Mouse (Mus musculus): Measurements from ENCODE around the gene Fam216b. TPM values are rescaled to one million over a fixed set of nuclear protein-coding genes. Genes with fewer than 3 reads are reported as not detected.

Gene Fam216b
- total and polyA plus RNA-seq, 3 experiments = 0.38 TPM; not detected in 2

DNA sequence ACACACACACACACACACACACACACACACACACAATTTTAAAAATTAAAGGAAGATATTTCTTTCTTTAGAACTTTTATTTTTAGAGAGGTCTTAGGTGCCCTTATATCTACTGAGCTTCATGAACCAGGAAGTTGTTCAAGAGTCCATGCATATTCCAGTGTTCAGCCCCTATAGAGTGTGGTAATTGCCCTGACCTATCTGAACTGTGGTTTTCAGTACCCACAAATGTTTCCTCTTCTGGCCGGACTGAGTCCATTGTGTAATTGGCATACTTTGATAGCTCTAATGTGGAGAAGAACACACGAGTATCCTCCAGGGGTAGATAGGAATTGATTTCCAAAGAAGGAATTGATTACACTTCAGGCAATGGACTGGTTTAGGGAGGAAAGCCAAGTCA, 11.3 kb downstream of the Fam216b start:
- TF ChIP-seq POLR2AphosphoS5 (IDR thresholded peaks at IDR 0.05; ENCODE audit: insufficient replicate concordance, low read depth, low read length) (no peak), CTCF (IDR thresholded peaks at IDR 0.05; ENCODE audit: low read depth, low read length) (no peak), GATA2 (IDR thresholded peaks at IDR 0.05; ENCODE audit: borderline replicate concordance, low read depth, low read length) (no peak)

DNA sequence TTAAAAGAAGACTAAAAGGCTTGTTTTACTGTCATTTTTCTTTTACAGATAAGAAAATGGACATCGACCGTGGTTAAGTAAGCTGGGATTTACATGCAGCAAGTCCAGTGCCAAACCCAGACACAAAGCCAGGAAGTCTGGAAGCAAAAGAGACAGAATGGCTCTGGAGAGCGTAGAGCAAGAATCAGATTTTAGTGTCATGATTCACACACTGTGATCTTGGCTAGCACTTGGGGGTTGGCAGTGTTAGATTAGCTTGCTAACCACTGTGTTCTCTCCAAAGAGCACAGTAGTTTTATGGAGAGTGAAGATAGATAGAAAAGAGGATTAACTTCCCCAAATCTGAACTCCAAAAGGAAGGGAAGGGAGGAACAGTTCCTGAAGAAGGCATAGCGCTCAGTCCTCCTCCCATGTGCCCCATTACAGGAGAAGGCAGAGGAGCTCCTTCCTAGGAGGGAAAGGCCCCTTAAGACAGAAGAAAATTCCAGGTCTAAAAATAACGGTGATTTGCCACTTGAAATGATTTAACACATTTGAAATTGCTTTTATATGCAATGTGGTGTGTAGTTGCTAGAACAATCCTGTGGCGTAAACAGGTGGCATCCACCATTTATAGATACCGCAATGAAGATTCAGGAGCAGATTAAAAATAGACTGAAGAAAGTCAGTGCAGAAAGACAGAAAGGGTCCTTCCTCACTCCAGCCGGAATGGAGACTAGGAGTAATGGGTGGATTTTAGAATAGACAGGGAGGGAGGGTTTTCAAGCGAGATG, 22.7 kb downstream of the Fam216b start:
- H3K9me3 ChIP-seq (replicated peaks) = peaks cover 41% of the 10 kb centered on the region
- TF ChIP-seq GATA2 (IDR thresholded peaks at IDR 0.05; ENCODE audit: borderline replicate concordance, low read depth, low read length) (no peak), POLR2AphosphoS5 (IDR thresholded peaks at IDR 0.05; ENCODE audit: insufficient replicate concordance, low read depth, low read length) (no peak), TAL1 (conservative IDR thresholded peaks at IDR 0.05; ENCODE audit: low read depth, low read length) (no peak), CTCF (IDR thresholded peaks at IDR 0.05; ENCODE audit: low read depth, low read length) (no peak), GATA1 (IDR thresholded peaks at IDR 0.05; ENCODE audit: borderline replicate concordance, low read length) (no peak)
- H3K36me3 ChIP-seq (replicated peaks) = no peaks in the 10 kb centered on the region
- ATAC-seq (ENCODE audit: extremely low read depth, insufficient number of reproducible peaks, low FRiP score, poor library complexity, severe bottlenecking) (no peak), DNase-seq (ENCODE audit: low spot score) (no peak)
- H3K27me3 ChIP-seq (ENCODE audit: insufficient read depth, low read length) = no peaks in the 10 kb centered on the region
- H3K4me3 ChIP-seq (ENCODE audit: low read depth, low read length) = no peak overlapping the region
- H3K4me1 ChIP-seq (ENCODE audit: insufficient read depth, low read depth, low read length) = no peaks in the 10 kb centered on the region

More for the DNA sequence above, 11.3 kb downstream of the Fam216b start:
- ATAC-seq (ENCODE audit: extremely low read depth, insufficient number of reproducible peaks, low FRiP score, poor library complexity, severe bottlenecking) (no peak), DNase-seq (ENCODE audit: low spot score) (no peak)
- no peaks in the 10 kb centered on the region for H3K4me1 ChIP-seq (ENCODE audit: insufficient read depth, low read depth, low read length)
- H3K27me3 ChIP-seq (ENCODE audit: insufficient read depth, low read length) = no peaks in the 10 kb centered on the region
- H3K36me3 ChIP-seq (replicated peaks) = no peaks in the 10 kb centered on the region
- H3K4me3 ChIP-seq (ENCODE audit: low read depth, low read length) = no peak overlapping the region
- peaks cover 28% of the 10 kb centered on the region for H3K9me3 ChIP-seq (replicated peaks)

DNA sequence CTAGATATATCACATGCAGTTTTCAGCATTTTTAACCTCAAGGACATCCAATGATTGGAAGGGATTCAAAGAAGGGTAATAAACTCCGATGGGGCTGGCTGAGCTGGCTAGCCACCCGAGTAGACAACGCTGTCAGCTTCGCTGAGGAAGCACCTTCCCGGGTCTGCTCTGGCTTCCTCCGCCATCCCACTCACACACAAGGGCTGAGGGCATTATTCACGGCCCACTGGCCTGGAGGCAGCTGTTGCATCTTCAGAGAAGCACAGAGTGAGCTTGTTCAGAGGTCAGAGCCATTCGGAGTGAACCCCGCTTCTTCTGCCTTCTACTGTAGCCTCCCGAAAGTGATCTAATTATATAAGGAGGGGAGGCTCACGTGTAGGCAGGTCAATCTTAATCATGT, 26.3 kb downstream of the Fam216b start:
- TF ChIP-seq GATA1 (IDR thresholded peaks at IDR 0.05; ENCODE audit: borderline replicate concordance, low read length) = no peak
- no peak for TF ChIP-seq POLR2AphosphoS5 (IDR thresholded peaks at IDR 0.05; ENCODE audit: insufficient replicate concordance, low read depth, low read length)
- no peak for TF ChIP-seq GATA2 (IDR thresholded peaks at IDR 0.05; ENCODE audit: borderline replicate concordance, low read depth, low read length)
- no peak for TF ChIP-seq CTCF (IDR thresholded peaks at IDR 0.05; ENCODE audit: low read depth, low read length)
- no peak for TF ChIP-seq TAL1 (conservative IDR thresholded peaks at IDR 0.05; ENCODE audit: low read depth, low read length)
- Histone ChIP-seq H3K4me3 (ENCODE audit: low read depth, low read length) (no peak overlapping the region), H3K36me3 (replicated peaks) (no peaks in the 10 kb centered on the region)

DNA sequence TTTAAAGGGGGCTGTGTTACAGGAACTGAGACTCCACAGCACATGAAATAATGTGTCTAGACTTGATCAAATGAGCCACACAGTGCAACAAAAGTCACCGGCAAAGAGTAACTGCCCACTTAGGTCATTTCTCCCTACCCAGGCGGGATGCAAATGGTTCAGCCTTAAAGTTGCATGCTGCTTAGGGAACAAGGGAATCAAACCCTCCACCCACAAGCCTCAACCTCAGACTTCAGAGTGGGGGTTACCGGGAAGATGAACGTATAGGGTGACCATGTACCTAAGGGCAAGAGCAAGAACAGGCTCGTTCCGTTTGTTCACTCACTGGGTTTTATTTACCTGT, 28.2 kb downstream of the Fam216b start:
- Histone ChIP-seq H3K4me3 (ENCODE audit: low read depth, low read length) (no peak overlapping the region), H3K36me3 (replicated peaks) (no peaks in the 10 kb centered on the region), H3K27me3 (ENCODE audit: insufficient read depth, low read length) (no peaks in the 10 kb centered on the region), H3K9me3 (replicated peaks) (peaks cover 38% of the 10 kb centered on the region), H3K4me1 (ENCODE audit: insufficient read depth, low read depth, low read length) (no peaks in the 10 kb centered on the region)
- DNase-seq (ENCODE audit: low spot score) (no peak), ATAC-seq (ENCODE audit: extremely low read depth, insufficient number of reproducible peaks, low FRiP score, poor library complexity, severe bottlenecking) (no peak)
- TF ChIP-seq POLR2AphosphoS5 (IDR thresholded peaks at IDR 0.05; ENCODE audit: insufficient replicate concordance, low read depth, low read length) = no peak
- no peak for TF ChIP-seq GATA1 (IDR thresholded peaks at IDR 0.05; ENCODE audit: borderline replicate concordance, low read length)
- no peak for TF ChIP-seq TAL1 (conservative IDR thresholded peaks at IDR 0.05; ENCODE audit: low read depth, low read length)
- TF ChIP-seq GATA2 (IDR thresholded peaks at IDR 0.05; ENCODE audit: borderline replicate concordance, low read depth, low read length) = no peak
- no peak for TF ChIP-seq CTCF (IDR thresholded peaks at IDR 0.05; ENCODE audit: low read depth, low read length)

More for the DNA sequence above, 26.3 kb downstream of the Fam216b start:
- DNase-seq (ENCODE audit: low spot score) (no peak), ATAC-seq (ENCODE audit: extremely low read depth, insufficient number of reproducible peaks, low FRiP score, poor library complexity, severe bottlenecking) (no peak)
- Histone ChIP-seq H3K9me3 (replicated peaks) (peaks cover 40% of the 10 kb centered on the region), H3K27me3 (ENCODE audit: insufficient read depth, low read length) (no peaks in the 10 kb centered on the region), H3K4me1 (ENCODE audit: insufficient read depth, low read depth, low read length) (no peaks in the 10 kb centered on the region)

DNA sequence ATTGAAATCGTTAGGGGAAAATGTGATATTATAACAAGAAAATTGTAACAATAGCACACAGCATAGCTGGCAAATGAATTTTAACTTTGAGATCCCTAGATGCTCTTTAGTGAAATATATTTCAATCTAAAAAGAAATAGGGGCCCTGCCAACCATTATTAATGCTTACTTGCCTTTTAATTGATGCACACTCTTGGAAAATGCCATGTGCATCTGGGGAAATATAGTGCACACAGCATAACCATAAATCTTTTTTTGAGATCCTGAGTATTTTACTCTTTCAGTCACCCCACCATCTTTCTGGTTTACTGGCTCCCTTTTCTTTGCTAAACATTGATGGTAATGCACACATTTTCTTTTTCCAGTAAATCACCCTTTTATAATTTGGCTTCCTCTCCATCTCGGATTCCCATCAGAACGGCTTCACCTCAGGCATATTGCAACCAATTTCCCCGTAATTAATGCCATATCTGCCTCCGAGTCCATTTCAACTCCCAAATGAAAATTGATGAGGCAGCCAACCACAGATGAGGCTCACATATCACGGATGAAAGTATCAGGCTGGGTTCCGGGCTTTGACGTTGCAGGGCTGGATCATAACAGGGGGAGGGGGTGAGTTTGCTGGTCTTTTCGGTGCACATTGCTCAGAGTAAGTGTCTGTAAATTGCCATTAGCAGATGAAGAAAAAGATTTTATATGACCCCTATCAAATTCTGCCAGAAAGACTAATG, 28.8 kb downstream of the Fam216b start:
- no peaks in the 10 kb centered on the region for H3K36me3 ChIP-seq (replicated peaks)
- H3K9me3 ChIP-seq (replicated peaks) = peaks cover 38% of the 10 kb centered on the region
- no peaks in the 10 kb centered on the region for H3K27me3 ChIP-seq (ENCODE audit: insufficient read depth, low read length)
- TF ChIP-seq POLR2AphosphoS5 (IDR thresholded peaks at IDR 0.05; ENCODE audit: insufficient replicate concordance, low read depth, low read length) (no peak), GATA2 (IDR thresholded peaks at IDR 0.05; ENCODE audit: borderline replicate concordance, low read depth, low read length) (no peak), TAL1 (conservative IDR thresholded peaks at IDR 0.05; ENCODE audit: low read depth, low read length) (no peak), CTCF (IDR thresholded peaks at IDR 0.05; ENCODE audit: low read depth, low read length) (no peak), GATA1 (IDR thresholded peaks at IDR 0.05; ENCODE audit: borderline replicate concordance, low read length) (no peak)
- DNase-seq (ENCODE audit: low spot score) = no peak
- no peaks in the 10 kb centered on the region for H3K4me1 ChIP-seq (ENCODE audit: insufficient read depth, low read depth, low read length)
- ATAC-seq (ENCODE audit: extremely low read depth, insufficient number of reproducible peaks, low FRiP score, poor library complexity, severe bottlenecking) = no peak
- no peak overlapping the region for H3K4me3 ChIP-seq (ENCODE audit: low read depth, low read length)

DNA sequence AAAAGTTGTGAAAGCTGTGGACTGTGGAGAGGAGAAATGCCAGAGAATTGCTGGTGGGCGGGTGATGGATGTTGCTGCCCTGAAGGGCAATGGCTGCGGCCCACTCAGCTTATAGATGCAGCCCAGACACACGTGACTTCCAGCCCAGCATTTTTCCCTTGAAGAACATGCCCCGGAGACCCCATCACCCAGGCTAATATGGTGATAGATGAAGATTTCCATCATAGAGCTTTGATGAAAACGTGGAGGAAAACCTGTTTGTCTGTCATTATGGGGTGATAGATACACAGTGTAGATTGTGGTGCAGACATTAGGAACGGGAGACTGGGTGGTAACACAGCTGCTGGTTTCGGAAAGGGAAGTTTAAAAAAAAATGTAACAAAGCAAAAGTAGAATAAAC, 31.4 kb downstream of the Fam216b start:
- H3K4me3 ChIP-seq (ENCODE audit: low read depth, low read length) = no peak overlapping the region
- H3K27me3 ChIP-seq (ENCODE audit: insufficient read depth, low read length) = no peaks in the 10 kb centered on the region
- peaks cover 36% of the 10 kb centered on the region for H3K9me3 ChIP-seq (replicated peaks)
- ATAC-seq (ENCODE audit: extremely low read depth, insufficient number of reproducible peaks, low FRiP score, poor library complexity, severe bottlenecking) (no peak), DNase-seq (ENCODE audit: low spot score) (no peak)
- TF ChIP-seq TAL1 (conservative IDR thresholded peaks at IDR 0.05; ENCODE audit: low read depth, low read length) = no peak
- no peak for TF ChIP-seq CTCF (IDR thresholded peaks at IDR 0.05; ENCODE audit: low read depth, low read length)
- H3K36me3 ChIP-seq (replicated peaks) = no peaks in the 10 kb centered on the region
- no peaks in the 10 kb centered on the region for H3K4me1 ChIP-seq (ENCODE audit: insufficient read depth, low read depth, low read length)
